Mouse (Mus musculus) heart, adult 11 months (tissue): Measurements from ENCODE around the gene Rex1bd.
"Not testable (repeated sequence)": the region's sequence is repeated elsewhere in the genome, so short reads cannot be mapped to it uniquely, and the experiment has no call there.

Experiments
- DNase-seq: peaks from one replicate; pipeline ENCODE4 v3.0.0; 2022

Gene Rex1bd

DNA sequence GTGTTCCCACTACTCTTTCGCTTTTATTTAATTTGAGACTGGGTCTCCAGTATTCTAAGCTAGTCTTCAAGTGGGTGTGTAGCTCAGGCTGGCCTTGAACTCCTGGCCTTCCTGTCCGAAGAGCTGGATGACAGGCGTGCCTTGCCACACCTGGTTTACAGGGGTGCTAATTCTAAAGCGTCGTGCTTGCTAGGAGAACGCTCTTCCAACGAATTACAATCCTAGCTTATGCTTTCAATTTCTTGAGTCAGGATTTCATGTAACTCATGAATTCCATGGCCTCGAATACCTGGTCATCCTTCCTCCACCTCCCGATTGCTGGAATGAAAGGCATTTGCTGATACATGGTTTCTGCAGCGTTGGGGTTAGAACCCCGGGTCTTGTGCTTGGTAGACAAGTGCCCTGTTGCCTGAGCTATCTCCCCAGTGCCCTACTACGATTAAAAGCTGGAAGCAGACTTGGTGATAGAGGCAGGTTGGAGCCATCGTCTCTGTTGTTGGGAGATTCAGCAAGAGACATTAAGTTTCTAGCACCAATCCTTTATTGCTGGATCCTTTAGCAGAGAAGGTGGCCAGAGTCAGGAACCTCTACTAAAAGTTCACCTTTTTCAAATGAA lies 21.7 kb upstream of the Rex1bd start:
- no peak for DNase-seq

DNA sequence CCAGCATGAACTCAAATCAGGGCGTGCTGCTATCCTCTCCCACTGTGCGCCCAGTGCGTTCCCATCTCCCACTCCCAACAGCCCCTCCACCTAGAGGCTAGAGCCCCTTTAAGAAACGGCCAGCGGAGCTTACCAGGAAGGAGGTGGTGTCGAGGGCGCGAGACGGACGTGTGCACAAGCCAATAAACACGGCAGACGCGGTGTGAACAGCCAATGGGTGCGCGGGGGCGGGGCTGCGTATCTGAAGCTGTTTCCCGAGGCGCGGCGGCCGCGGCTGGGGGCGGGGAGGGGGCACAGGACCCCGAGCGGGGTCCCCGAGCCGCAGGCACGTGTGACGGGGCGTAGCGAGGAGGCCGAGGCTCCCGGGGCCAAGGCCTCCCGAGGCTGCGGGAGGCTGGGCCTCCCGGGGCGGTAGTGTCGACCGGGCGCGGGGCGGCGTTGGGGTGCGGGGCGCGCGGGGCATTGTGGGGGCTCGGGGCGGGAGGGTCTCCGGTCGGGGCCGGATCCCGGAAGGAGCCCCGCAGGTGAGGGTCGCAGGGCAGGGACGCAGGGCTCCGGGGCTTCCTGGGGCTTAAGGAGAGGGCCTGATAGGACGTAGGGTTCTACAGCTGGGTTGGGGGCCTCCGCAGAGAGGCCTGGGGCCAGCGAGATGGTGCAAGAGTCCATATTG lies 21.1 kb upstream of the Rex1bd start, which contains the start of the genes Fkbp8 and Kxd1:
Gene Fkbp8, plus strand, starts transcription at position 213 of the 670 bp plus-strand sequence.
Gene Kxd1, minus strand, starts transcription at position 445 of the 670 bp plus-strand sequence.
- peak; percentile 100 for DNase-seq

DNA sequence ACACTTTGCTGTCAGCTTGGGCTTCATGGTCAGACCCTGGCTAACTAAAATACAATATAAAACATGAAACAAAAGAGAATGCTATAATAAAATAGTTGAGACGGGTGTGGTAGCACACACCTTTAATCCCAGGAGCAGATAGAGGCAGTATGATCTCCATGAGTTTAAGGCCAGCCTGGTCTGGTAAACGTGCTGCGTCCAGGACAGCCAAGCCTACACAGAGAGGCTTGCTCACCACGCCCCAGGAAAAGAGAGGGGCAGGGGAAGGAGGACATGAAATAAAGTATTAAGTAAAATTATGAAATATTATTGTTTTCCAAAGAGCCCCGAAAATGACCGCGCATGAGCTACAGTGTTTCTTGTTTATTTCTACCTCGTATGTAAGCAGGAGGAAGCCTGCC lies 20.6 kb upstream of the Rex1bd start:
- DNase-seq = no peak

DNA sequence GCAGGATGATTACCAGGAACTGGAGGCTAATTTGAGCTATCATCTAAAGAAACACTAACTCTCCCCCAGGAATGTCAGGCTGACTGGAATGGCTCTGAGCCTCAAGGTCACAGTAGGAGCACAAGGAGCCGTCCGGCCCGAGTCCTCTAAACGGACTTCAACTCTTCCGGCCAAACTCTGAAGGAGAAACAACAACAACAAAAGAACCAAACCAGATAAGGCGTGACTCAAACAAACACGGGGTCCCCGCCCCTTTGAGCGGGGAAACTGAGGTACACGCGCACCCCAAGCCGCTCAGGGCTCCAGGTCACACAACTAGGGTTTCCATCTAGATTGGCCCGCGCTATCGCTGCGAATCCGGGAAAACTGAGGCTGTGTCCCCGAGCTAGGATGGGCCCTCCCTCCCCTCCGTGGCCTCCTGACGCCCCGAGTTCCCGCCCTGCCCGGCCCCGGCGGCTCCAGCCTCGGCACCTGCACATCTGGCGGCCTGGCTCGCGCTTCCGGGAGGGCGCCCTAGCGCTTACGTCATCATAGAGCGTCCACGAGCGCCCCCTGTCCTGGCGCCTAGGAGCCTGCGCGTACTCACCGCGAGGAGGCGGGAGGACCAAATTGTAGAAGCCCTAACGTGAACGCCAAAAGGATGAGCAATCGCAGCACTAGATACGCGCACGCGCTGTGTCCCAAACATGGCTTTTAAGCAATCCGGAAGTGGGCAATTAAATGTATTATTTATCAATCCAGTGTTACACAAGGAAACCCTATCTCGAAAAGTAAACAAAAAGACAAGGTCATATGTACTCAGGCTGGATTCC lies 16.2 kb upstream of the Rex1bd start:
- DNase-seq = peak; percentile 100

DNA sequence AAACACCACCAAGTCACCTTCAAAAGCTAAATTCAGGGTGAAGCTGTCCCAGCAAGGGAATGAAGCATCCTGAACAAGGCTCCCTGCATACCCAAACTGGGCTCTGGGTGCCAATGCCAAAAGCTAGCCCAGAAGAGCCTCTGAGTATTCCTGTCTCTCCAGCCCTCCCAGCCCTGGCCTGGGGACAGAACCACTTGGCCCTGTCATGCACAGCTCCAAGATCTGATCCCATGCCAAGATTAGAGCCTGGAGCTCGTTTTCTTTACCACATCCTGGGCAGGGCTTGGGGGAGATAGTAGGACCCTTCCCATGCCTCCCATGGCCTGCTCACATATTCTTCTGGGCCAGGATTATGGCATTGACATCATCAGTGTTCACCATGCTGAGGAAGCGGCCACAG lies 13.1 kb upstream of the Rex1bd start:
- DNase-seq = no peak

DNA sequence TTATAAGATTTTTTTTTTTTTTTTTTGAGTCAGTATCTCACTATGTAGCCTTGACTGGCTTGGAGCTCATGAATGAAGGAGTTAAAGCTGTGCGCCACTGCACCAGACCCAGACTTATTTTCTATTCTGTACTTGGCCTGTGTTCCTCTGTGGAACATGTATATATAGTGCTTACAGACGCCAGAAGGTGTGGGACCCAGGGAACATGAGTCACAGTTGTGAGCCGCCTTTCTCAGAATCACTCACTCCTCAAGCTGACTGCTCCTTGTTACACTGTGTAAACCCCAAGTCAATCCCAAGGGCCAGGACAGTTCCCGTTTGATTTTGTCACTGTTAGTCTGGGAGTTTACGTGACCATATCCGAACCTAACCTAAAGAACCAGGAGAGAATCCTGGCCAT lies 12.5 kb upstream of the Rex1bd start:
- no peak for DNase-seq

DNA sequence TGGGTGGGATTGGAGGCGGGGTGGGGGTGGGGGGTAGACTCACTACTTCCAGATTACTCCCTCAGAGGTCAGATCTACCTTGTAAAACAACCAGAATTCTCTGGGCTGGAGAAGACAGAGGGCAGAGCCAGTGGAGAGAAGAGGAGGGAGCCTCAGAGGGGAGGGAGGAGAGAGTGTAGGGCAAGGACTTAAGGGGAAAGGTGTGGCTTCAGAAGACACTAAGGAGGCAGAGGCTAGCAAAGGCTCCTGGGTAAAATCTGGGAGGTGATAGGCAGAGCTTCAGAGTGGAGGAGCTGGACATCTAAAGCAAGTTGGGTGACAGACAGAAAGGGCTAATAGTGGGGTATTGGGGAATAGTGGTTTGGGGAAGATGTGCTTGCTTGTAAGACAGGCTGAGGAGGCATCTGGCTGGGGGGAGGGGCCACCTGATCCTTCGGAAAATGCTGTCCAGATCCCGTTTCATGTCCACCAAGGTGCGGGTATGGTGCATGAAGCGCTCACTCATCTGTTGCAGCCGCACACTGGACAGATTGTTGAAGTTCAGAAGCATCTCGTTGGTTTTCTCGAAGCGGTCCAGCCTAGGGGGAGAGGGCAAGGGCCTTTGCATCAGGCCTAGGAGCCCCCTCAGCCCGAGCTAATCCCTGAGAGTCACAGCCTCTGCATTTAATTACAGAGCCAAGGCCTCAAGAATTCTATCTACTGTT lies 11.5 kb upstream of the Rex1bd start:
- no peak for DNase-seq

DNA sequence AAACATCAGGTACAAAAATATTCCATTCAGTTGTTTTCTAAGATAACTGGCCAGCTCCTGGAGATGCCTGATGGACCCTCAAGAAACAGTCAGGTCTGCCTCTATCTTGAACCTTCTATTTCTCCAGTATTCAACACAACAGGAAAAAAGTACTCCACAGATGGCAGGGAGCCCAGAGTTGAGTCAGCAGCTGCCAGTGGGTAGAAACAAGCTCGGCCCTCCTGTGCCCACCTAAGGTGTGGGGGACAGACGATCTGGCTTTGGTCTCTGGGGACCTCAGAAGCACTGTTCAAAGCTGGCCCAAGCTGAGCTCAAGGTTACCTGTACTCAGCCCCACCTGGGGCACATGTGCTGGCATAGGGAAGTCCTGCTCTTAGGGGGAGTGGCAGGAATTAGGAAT lies 6.9 kb upstream of the Rex1bd start:
- DNase-seq = no peak

DNA sequence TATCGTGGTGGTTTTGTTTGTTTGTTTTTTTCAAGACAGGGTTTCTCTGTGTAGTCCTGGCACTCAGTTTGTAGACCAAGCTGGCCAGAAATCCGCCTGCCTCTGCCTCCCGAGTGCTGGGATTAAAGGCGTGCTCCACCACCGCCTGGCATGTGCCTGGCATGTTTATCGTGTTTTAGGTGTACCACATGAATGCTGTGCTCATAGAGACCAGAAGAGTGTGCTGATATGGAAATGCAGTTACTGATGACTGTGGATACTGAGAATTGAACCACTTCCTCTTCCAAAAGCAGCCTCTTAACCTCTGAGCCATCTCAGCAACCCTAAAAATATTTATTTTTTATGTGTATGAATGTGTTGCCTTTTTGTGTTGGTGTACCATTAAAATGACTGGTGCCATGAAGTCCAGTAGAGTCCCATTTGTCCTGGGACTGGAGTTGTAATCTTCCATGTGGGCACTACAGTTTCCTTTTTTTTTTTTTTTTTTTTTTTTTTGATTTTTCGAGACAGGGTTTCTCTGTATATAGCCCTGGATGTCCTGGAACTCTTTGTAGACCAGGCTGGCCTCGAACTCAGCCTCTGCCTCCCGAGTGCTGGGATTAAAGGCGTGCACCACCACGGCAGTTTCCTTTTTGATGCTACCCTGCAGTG lies 5.8 kb upstream of the Rex1bd start:
- DNase-seq = no peak

DNA sequence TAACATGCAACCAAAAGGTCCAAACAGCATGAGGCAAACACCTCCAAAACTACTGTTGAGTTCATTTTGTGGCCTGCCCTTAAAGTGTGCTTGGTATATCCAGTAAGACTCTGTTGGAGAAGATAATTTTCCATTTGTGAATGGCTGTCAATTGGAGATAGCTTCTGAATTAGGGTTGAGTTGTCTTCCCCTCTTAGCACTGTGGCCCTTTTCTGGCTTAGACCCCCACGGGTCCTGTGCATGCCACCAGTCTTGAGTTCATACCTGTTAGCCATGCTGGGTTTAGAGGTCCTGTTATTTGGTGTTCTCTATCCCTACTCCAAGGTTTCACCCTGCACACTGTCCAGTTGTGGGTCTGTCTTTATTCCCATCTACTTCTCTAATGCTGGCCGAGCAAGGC lies 5.2 kb upstream of the Rex1bd start:
- no peak for DNase-seq

DNA sequence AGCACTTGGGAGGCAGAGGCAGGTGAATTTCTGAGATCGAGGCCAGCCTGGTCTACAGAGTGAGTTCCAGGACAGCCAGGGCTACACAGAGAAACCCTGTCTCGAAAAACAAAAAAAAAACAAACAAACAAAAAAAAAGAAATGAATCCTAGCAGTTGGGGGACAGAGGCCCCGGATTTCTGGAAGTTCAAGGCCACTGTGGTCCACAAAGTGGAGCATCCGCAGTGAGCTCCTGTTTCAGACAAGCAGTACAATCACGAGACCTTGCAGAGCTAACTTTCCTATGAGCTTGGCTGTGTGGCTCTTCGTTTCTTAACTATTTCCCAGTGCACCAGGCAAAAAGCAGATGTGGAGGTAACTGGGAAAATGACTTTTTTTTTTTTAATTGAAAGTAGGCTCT lies 4.6 kb upstream of the Rex1bd start:
- not testable (repeated sequence) for DNase-seq

DNA sequence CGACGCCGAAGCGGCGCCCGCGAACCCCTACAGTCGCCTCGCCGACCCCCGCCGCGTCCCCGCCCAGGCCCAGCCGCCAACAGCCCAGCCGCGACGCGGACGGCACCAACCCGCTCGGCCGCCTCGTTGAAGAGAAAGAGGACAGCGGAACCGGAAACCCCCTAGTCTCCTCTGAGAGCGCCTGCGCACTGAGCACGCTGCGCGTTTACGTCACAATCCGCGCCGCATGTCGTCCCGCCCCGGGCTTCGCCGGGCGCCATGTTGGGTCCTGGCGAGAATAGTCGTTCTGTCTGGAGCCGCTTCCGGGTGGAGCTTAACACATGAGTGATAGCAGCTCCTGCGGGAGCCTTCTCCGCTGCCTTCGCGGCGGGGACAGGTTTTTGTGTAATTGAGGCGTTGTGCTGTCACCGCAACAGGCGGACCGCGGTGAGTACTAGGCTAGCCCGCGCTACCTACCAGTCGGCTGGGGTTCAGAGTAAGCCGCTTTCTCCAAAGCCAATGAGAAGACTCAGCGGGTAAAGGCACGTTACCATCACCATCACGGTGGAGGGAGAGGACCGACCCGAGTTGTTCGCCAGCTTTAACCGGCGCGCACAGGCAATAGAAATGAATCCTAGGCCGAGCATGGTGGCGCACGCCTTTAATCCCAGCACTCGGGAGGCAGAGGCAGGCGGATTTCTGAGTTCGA lies 3.8 kb upstream of the Rex1bd start, which contains the start of gene Uba52:
Gene Uba52, minus strand, starts transcription at position 574 of the 688 bp plus-strand sequence.
- DNase-seq = peak; percentile 100

DNA sequence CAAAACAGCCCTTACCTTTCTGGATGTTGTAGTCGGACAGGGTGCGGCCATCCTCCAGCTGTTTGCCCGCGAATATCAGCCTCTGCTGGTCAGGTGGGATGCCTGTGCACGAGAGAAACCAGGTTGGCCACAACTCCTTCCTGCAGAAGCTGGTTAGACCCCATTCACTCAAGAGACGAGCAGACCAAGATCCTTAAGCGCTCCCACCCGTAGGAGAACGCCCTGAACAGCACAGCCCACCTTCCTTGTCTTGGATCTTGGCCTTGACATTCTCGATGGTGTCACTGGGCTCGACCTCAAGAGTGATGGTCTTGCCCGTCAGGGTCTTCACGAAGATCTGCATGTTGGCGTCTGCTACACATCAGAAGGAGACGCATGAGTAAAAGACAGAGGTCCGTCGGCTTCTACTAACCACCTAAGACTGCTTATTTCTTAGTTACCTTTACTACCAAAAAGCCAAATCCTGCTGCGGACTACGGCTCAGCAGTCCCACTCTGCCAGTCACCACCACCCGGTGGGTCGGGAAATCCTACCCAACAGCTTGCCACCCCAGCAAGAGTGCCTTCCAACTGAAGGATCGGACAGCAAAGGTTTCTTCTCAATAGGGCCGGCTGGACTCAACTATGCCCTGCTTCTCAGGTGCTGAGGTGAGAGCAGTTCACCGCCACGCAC lies 2.9 kb upstream of the Rex1bd start:
- no peak for DNase-seq

DNA sequence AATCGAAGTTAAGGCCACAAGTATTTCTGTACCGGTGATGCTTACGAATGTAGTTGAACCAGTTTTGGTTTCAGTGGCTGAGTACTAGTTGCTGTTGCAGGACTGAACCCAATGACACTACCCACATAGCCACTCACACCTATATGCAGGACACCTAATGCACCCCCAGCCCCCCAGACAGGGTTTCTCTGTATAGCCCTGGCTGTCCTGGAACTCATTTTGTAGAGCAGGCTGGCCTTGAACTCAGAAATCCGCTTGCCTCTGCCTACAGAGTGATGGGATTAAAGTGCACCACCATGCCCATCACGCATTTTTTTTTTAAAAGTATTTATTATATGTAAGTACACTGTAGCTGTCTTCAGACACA lies 458 bp upstream of the Rex1bd start:
- DNase-seq = no peak

DNA sequence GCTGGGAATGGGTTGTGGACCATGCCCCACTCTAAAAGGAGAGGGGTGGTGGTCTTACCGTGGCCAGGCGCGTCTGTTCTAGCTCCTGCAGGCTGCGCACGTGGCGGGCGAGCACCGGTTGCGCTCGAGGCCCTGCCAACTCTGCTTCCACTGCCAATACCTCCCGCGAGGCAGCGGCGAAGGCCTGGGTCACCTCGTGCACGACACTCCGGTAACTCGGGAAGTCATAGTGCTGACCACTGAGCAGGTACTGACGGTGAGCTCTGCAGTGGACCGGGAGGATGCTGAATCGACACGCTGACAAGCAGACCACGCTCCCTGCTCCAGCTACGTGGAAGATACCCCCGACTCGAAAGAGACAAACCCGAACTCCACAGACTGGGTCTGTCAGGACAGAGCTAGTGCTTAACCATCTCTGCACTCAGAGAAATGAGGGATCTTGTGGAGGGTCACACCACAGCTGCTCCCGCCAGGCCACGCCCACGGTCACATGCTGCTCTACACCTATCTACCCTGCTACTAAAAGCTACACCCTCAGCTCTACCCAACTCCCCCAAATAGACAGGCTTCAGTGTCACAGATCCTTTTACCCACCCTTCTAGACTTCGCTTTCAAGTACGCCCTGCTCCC lies 739 bp downstream of the Rex1bd start:
- DNase-seq = peak; percentile 95

DNA sequence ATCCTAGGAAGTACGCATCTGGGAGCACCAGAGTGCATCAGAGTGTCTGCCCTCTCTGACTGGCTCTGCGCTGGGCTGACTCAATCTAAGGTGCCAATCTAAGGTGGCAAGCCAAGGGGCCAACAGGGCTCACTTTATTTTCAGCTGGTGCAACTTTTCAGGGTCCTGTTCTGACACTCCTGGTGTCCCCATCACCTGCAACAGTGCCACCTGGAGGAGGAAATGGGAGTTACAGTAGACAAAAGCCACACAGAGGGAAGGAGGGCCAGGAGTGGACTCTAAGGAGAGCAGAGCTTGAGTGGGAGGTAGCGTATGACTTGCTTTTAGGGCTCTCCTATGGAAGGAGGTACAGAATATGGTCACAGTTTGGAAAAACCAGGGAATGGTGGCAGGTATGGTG lies 1.7 kb downstream of the Rex1bd start:
- peak; percentile 96 for DNase-seq

DNA sequence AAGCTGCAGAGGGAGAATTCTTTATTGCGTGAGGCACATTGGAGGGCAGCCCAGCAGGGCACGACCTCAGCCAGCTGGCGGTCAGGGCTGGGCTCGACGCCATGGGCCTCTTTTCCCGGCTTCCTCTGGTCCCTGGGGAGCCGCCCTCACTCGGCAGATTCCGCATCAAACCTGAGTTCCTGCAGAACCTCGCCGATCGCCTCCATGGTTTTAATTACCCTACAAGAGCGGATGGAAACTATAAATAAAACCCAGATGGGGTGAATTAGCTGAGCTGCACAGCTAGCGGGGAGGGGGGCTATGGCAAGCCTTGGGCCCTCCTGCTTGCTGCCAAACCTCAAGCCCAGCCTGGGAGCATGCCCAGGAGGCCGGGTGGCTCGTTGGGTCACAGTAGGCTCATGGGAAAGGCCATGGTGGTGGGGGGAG lies 2.2 kb downstream of the Rex1bd start:
- peak; percentile 97 for DNase-seq

DNA sequence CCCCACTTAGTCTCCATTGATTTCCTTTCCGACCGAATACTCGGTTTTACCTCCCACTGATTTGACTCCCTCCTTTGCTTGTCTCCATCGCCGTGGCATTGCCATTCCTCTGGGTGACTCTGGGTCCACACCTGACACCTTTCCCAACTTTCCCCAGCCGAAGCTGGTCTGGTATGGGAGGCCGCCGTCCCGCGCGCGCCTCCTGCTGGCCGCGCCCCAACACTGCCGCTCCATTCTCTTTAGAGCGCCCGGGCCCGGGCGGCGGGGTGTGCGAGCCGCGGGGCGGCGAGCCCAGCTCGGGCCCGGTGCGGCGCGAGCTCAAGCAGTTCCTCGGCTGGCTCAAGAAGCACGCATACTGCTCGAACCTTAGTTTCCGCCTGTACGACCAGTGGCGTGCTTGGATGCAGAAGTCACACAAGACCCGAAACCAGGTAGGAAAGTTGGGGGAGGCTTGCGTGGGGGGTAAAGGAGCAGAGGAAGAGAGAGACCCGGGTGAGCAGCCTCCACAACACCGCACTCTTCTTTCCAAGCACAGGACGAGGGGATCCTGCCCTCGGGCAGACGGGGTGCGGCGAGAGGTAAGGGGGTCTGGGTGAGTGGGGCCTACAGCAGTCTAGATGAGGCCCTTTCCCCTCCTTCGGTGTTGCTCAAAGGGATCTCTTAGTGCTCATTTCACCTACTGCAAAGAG lies 3.3 kb downstream of the Rex1bd start:
- DNase-seq = peak; percentile 97

DNA sequence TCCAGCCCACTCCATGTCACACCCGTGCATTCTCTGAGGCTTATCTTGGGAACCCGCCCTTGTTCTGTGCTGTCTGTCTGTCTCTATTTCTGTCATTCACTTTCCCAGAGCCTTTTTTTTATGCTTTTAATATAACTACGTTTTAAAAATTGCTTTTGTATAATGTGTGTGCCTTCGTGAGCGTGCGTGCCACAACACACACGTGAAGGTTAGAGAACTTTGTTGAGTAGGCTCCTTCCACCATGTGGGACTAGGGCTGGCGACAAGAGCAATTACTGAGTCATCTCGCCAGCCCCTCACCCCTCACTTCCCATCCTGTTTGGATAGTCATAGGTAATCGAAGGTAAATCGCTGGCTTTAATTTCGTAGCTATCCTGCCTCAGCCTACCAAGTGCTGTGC lies 4.0 kb downstream of the Rex1bd start:
- no peak for DNase-seq

DNA sequence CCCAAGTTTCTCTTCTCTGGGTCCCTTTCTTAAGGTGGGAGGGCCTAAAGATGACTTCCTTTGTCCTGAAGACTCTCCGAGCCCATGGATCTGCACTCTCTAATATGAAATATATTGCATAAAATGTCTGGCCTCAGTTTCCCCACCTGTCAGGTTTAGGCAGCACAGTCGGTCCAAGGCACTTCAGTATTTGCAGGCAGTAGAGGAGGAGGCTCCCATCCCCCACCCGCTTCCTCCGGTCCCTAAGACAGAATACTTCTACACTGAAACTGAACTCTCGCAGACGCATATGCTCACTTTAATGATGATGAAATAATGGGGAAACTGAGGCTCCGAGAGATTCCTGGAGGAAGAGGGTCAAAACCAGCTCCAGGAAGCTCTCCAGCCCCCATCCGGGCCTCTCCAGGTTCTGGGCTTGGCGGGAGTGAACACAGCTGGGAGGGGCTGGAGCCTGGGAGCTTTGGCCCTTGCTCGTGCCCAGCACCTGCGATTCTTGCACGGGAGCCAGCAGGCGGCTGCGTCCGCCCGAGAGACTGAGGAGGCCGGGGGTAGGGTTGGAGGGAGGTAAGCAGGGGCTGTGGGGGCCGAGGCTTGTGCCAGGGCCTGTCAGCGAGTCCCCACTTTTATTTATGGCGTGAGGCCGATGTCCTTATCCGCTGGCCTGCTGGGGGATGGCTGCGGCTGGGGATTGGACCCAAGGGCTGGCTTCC lies 4.6 kb downstream of the Rex1bd start:
- DNase-seq = peak; percentile 96
